In genomic region chr6:85431274-85431841, GRCm38 (mm10) we compare ENCODE assay signal across 9 mouse cellular contexts. TPM values are rescaled to one million over a fixed set of nuclear protein-coding genes. Genes with fewer than 3 reads are reported as not detected.
DNase-seq lines count a peak whose midpoint lies in the region; ATAC-seq lines count a peak whose summit lies in the region.
"Had no signal": no experiment of that assay in that cellular context is flagged by ENCODE, and none has a peak within 500 bp of the region (broad histone marks: within the 10 kb centered on the region; RNA-seq: fewer than 3 reads in every experiment).

No protein-coding gene starts in this region.

- ATAC-seq in kidney, embryonic 14.5 days (ENCODE audit: low FRiP score, low TSS enrichment): no peak
- peak; percentile 86 for ATAC-seq in hindbrain, embryonic 13.5 days (ENCODE audit: low FRiP score)
- no peak; the same call in 1 of the 2 replicates for ATAC-seq in midbrain, embryonic 14.5 days (ENCODE audit: low FRiP score, low TSS enrichment)

- H3K9me3 ChIP-seq in kidney, embryonic 14.5 days (ENCODE audit: control insufficient read depth, low read length): no peaks in the 10 kb centered on the region
- no peaks in the 10 kb centered on the region for H3K9me3 ChIP-seq in hindbrain, embryonic 13.5 days
- H3K9me3 ChIP-seq in midbrain, embryonic 14.5 days (ENCODE audit: control insufficient read depth, low read length): no peaks in the 10 kb centered on the region

- H3K27ac ChIP-seq in kidney, embryonic 14.5 days (ENCODE audit: low read depth, low read length): no peak overlapping the region
- H3K27ac ChIP-seq in hindbrain, embryonic 13.5 days: no peak overlapping the region
- no peak overlapping the region for H3K27ac ChIP-seq in midbrain, embryonic 14.5 days (replicated peaks; ENCODE audit: low read depth, low read length)

- H3K9ac ChIP-seq in kidney, embryonic 14.5 days (ENCODE audit: low read depth, low read length): peak overlapping the region; percentile 84
- H3K9ac ChIP-seq in hindbrain, embryonic 13.5 days: peak overlapping the region; percentile 84
- H3K9ac ChIP-seq in midbrain, embryonic 14.5 days (replicated peaks; ENCODE audit: low read length): peak overlapping the region; percentile 73

- H3K4me3 ChIP-seq in kidney, embryonic 14.5 days (ENCODE audit: low read length): peak overlapping the region; percentile 97
- H3K4me3 ChIP-seq in hindbrain, embryonic 13.5 days: peak overlapping the region; percentile 91
- peak overlapping the region; percentile 64 for H3K4me3 ChIP-seq in midbrain, embryonic 14.5 days (replicated peaks; ENCODE audit: low read depth, low read length)

- no peaks in the 10 kb centered on the region for H3K27me3 ChIP-seq in kidney, embryonic 14.5 days (ENCODE audit: control insufficient read depth, insufficient read depth, low read length)
- H3K27me3 ChIP-seq in hindbrain, embryonic 13.5 days: peaks cover 6% of the 10 kb centered on the region; the same call in 1 of the 2 replicates
- no peaks in the 10 kb centered on the region for H3K27me3 ChIP-seq in midbrain, embryonic 14.5 days (ENCODE audit: control insufficient read depth, insufficient read depth, low read length)

- H3K4me2 ChIP-seq in kidney, embryonic 14.5 days (replicated peaks; ENCODE audit: low read depth, low read length): peak overlapping the region; percentile 77
- H3K4me2 ChIP-seq in hindbrain, embryonic 13.5 days: peak overlapping the region; percentile 92
- H3K4me2 ChIP-seq in midbrain, embryonic 14.5 days (ENCODE audit: low read length): peak overlapping the region; percentile 89

- no peak for DNase-seq in kidney, postnatal 36 days
- peak; percentile 24 for DNase-seq in R1 (ENCODE audit: low read depth, low spot score)
- DNase-seq in midbrain, embryonic 14.5 days: no peak
- DNase-seq in ovary, postnatal 10 days (ENCODE audit: low spot score): no peak
- no peak for DNase-seq in natural killer cell, adult 2 months (ENCODE audit: low spot score in 2 of 2)
- no peak for DNase-seq in layer of hippocampus, adult 18-20 months (ENCODE audit: low spot score in 2 of 2)

- H3K36me3 ChIP-seq in kidney, embryonic 14.5 days (ENCODE audit: control insufficient read depth, insufficient read depth, low read length): no peaks in the 10 kb centered on the region
- H3K36me3 ChIP-seq in hindbrain, embryonic 13.5 days: no peaks in the 10 kb centered on the region
- H3K36me3 ChIP-seq in midbrain, embryonic 14.5 days (ENCODE audit: control insufficient read depth, insufficient read depth, low read length): no peaks in the 10 kb centered on the region

- H3K4me1 ChIP-seq in kidney, embryonic 14.5 days (ENCODE audit: control insufficient read depth, insufficient read depth, low read length): 0 out of 2 replicates have a peak, but pooled peaks cover 4% of the 10 kb centered on the region
- H3K4me1 ChIP-seq in hindbrain, embryonic 13.5 days (replicated peaks): peaks cover 14% of the 10 kb centered on the region
- no peaks in the 10 kb centered on the region for H3K4me1 ChIP-seq in midbrain, embryonic 14.5 days (ENCODE audit: control insufficient read depth, insufficient read depth, low read length)

- WGBS in kidney, embryonic 14.5 days: 42% methylated on average over 8 of the region's 8 CpGs
- 47% methylated on average over 8 of the region's 8 CpGs for WGBS in hindbrain, embryonic 13.5 days
- WGBS in midbrain, embryonic 14.5 days: 50% methylated on average over 8 of the region's 8 CpGs

RNA-seq across cellular contexts. Expression of gene Smyd5, which starts 0.4 kb away (rescaled TPM):
- polyA plus RNA-seq in kidney, embryonic 14.5 days (2014; fragmentation: Nextera tagmentation; extraction: Ambion mirVana): 54.8 and 68.4 TPM in 2 replicates
- polyA plus RNA-seq in hindbrain, embryonic 13.5 days (2015; fragmentation: Nextera tagmentation; extraction: Ambion mirVana): 58.4 and 59.0 TPM in 2 replicates
- 54.0 and 55.9 TPM in 2 replicates for polyA plus RNA-seq in midbrain, embryonic 14.5 days (2014; fragmentation: Nextera tagmentation; extraction: Ambion mirVana)
- 10 to 100 TPM; 46.9 to 49.0 TPM for total RNA-seq in layer of hippocampus, adult 18-20 months (2021)

RNA-seq across cellular contexts. Expression of gene Noto, which starts 7.7 kb away (rescaled TPM):
- not detected in 2 replicates for polyA plus RNA-seq in kidney, embryonic 14.5 days (2014; fragmentation: Nextera tagmentation; extraction: Ambion mirVana)
- polyA plus RNA-seq in hindbrain, embryonic 13.5 days (2015; fragmentation: Nextera tagmentation; extraction: Ambion mirVana): not detected in 2 replicates
- polyA plus RNA-seq in midbrain, embryonic 14.5 days (2014; fragmentation: Nextera tagmentation; extraction: Ambion mirVana): not detected in 2 replicates
- total RNA-seq in layer of hippocampus, adult 18-20 months (2021): not detected
- polyA plus RNA-seq: thymus, postnatal 0 days had no signal

RNA-seq across cellular contexts. Expression of gene Cct7, which starts 20.0 kb away (rescaled TPM):
- 545 and 576 TPM in 2 replicates for polyA plus RNA-seq in kidney, embryonic 14.5 days (2014; fragmentation: Nextera tagmentation; extraction: Ambion mirVana)
- polyA plus RNA-seq in hindbrain, embryonic 13.5 days (2015; fragmentation: Nextera tagmentation; extraction: Ambion mirVana): 601 and 603 TPM in 2 replicates
- polyA plus RNA-seq in midbrain, embryonic 14.5 days (2014; fragmentation: Nextera tagmentation; extraction: Ambion mirVana): 589 and 591 TPM in 2 replicates
- total RNA-seq in layer of hippocampus, adult 18-20 months (2021): 100 to 1,000 TPM; 229 to 234 TPM

RNA-seq across cellular contexts. Expression of gene Pradc1, which starts 20.4 kb away (rescaled TPM):
- polyA plus RNA-seq in kidney, embryonic 14.5 days (2014; fragmentation: Nextera tagmentation; extraction: Ambion mirVana): 23.3 and 37.8 TPM in 2 replicates
- 20.2 and 22.7 TPM in 2 replicates for polyA plus RNA-seq in hindbrain, embryonic 13.5 days (2015; fragmentation: Nextera tagmentation; extraction: Ambion mirVana)
- 15.0 and 18.5 TPM in 2 replicates for polyA plus RNA-seq in midbrain, embryonic 14.5 days (2014; fragmentation: Nextera tagmentation; extraction: Ambion mirVana)
- 10 to 100 TPM; 17.0 to 17.3 TPM for total RNA-seq in layer of hippocampus, adult 18-20 months (2021)

RNA-seq across cellular contexts. Expression of gene Rab11fip5, which starts 56.9 kb away (rescaled TPM):
- 7.7 and 9.0 TPM in 2 replicates for polyA plus RNA-seq in kidney, embryonic 14.5 days (2014; fragmentation: Nextera tagmentation; extraction: Ambion mirVana)
- polyA plus RNA-seq in hindbrain, embryonic 13.5 days (2015; fragmentation: Nextera tagmentation; extraction: Ambion mirVana): 13.7 and 14.8 TPM in 2 replicates
- 15.0 and 15.7 TPM in 2 replicates for polyA plus RNA-seq in midbrain, embryonic 14.5 days (2014; fragmentation: Nextera tagmentation; extraction: Ambion mirVana)
- 10 to 100 TPM; 60.7 to 61.2 TPM for total RNA-seq in layer of hippocampus, adult 18-20 months (2021)
